Mouse (Mus musculus): ENCODE measurements around the gene Spns2. TPM values are rescaled to one million over a fixed set of nuclear protein-coding genes. Genes with fewer than 3 reads are reported as not detected.
"Not testable (repeated sequence)": the region's sequence is repeated elsewhere in the genome, so short reads cannot be mapped to it uniquely, and the experiment has no call there.

Spns2 gene
- total RNA-seq, 2 experiments from 2014 or later: 58.0 to 58.3 TPM

DNA sequence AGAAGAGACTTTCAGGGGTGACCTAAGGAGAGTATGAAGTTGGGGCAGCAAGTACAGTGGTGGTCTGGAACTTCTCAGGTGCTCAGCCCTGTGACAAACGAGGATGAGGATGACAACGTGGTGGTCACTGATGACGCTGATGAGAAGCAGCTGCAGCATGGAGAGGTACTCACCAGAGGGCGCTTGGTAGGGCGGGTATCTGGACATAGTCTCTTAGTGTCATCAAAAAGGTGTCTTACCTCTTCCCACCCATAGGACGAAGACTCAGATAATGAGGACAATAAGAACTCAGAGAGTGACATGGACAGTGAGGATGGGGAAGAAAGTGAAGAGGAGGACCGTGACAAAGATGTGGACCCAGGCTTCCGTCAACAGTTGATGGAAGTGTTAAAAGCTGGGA is 42.2 kb downstream of the Spns2 start:
- intact Hi-C loops (cut with DNase I): no loop called here
- no peak for DNase-seq (ENCODE audit: low spot score in 2 of 2)

DNA sequence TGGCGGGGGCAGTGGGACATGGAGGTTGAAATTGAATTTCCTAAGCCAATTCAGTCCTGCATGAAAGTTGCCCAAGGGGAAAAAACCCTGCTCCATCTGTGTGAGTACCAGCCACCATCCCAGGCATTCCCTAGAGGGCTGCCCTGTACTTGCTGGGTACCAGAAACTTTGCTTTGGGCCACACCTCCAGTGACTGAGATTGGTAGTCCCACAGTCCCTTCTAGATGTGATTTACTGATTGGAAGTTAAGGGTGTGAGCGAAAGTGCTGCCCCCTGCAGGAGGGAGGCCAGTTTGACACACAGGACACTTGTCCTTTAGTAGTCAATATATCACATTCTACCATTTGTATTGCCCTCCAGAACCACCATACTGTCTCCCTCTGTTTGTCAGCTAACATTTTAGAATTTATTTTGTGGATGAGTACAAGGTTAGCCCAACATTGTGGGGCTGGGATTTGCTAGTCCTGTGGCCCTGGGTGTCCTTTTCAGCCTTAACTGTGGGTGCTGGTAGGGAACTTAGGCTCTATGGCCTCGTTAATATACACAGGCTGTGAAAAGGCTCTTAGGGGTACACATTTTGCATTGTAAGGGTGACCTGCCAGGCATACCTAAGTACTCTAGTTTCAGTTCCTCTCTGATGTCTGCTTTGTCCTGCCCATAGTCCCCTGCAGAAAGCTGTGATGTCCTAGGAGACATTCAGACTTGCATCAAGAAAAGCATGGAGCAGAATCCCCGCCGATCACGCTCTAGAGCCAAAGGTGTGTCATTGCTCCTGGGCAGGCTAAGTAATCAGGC is 43.2 kb downstream of the Spns2 start:
- DNase-seq (ENCODE audit: low spot score in 2 of 2): peak in 1 of 2 experiments; percentile 49
- intact Hi-C loops (cut with DNase I): no loop called here

DNA sequence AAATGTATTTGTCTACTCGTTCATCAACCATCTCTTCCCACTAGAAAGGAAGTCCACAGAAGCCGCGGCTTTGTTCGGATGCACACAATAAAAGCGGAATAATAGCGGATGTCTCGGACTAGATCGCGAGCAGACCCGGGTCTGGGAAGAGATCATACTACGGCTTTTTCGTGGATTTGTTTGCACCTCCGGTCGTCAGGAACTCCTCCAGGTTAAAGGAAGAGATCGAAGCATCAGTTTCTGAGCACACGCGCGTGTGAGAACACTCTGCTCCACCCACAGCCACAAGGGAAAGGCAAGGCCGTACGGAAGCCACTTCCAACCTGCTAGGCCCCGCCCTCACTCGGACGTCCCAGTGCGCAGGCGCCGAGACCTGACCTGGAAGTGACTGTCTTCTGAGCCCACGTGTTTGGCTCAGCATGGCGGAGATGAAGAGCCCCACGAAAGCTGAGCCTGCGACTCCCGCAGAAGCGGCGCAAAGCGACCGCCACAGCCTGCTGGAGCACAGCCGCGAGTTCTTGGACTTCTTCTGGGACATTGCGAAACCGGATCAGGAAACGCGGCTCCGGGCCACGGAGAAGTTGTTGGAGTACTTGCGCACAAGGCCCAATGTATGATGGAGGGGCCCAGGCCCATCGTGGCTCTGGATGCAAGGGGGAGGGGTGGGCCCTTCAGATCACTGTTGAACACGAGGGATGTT is 48.6 kb downstream of the Spns2 start, which contains the start of gene Mybbp1a:
TSS of gene Mybbp1a (plus strand) at position 391 of the 700 bp plus-strand sequence.
- intact Hi-C loops (cut with DNase I): loop anchor here (2.0 to 5.0 kb wide), 2 partner anchors 46 to 124 kb away; partner anchors contain the start of gene Spns2
- peak; percentile 97 to 99 for DNase-seq (ENCODE audit: low spot score in 2 of 2)

DNA sequence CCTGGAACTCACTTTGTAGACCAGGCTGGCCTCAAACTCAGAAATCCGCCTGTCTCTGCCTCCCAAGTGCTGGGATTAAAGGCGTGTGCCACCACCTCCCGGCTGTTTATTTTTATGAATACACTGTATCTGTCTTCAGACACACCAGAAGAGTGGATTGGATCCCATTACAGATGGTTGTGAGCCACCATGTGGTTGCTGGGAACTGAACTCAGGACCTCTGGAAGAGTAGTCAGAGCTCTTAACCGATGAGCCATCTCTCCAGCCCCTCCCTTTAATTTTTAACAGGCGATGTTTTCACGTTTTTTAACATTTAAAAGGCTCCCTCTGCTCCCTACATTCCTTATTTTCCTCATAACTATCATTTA is 49.1 kb downstream of the Spns2 start:
- DNase-seq (ENCODE audit: low spot score in 2 of 2): not testable (repeated sequence)
- intact Hi-C loops (cut with DNase I): loop anchor here (2.0 to 5.0 kb wide), 2 partner anchors 47 to 124 kb away; partner anchors contain the start of gene Spns2

DNA sequence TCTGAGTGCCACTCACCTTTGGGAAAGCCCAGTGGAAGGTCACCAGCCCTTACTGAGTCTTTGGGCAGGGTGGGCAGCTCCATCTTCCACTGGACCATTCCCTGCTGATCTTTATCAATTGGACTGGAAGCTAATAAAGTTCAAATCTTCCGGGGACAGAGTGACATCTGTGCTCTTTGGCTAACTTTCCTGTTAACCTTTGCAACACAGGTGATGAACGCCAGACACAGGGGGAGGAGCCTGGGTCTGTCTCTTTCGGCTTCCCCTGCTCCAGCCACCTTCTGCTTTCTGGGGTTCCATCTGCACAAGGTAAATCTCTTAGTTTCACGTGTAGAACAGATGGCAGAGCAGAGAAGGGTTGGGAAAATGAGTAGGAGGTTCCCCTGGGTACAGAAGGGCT is 51.3 kb downstream of the Spns2 start:
- intact Hi-C loops (cut with DNase I): loop anchor here (10.0 kb wide), 1 partner anchor 1104 kb away; no protein-coding TSS in a partner anchor
- DNase-seq (ENCODE audit: low spot score in 2 of 2): no peak

DNA sequence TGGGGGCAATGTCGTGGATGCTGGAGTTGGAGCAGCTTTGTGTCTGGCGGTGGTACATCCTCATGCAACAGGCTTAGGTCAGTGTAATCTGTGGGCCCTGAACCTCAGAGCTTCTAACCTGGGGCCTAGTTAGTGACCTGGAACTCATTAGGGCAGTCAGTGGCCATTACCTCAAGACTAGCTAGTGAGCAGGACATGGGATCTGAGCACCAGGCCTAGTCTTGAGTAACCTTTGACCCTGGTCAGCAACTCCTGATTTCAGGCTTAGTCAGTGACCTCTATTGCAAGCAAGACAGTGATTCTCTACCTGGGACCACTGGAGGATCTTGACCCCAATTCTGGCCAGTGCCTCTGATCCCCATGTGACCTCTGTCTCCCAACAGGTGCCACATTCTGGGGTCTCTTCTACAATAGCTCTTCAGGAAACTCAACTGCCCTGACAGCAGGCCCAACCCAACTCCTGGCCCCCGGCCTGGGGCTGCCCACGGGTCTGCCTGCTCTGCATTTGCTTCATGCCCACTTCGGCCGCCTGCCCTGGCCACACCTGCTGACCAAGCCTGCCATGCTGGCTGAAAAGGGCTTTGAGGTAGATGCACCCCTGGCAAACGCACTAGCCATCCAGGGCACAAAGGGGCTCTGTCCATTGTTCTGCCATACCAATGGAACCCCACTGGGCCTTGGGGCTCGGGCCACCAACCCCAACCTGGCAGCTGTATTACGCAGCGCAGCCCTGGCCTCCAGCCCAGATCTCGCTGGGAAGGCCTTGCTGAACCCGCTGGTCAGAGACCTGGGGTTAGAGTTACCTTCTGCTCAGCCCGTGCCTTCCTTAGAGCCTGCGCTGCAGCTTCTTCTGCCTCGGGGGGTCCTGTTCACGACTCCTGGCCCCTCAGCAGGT is 52.7 kb downstream of the Spns2 start:
- no peak for DNase-seq (ENCODE audit: low spot score in 2 of 2)
- intact Hi-C loops (cut with DNase I): loop anchor here (10.0 kb wide), 1 partner anchor 1102 kb away; no protein-coding TSS in a partner anchor

DNA sequence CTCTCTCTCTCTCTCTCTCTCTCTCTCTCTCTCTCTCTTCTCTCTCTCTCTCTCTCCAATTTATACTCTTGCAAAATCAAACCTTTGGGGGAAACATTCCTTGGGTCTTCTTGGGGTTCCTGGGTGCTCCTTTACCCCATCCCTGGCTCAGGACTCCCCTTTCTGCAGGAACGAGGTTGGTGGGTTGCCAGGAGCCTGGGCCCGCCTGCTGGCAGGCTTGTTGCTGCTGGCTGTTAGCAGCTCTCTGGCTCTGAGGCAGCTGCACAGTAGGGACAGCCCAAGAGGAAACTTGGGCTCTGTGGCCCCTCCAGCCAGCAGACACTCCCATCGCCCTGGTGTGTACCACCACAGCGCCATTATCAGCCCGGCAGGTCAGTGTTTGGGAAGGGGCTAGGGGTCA is 53.4 kb downstream of the Spns2 start:
- no peak for DNase-seq (ENCODE audit: low spot score in 2 of 2)
- intact Hi-C loops (cut with DNase I): loop anchor here (10.0 kb wide), 1 partner anchor 1101 kb away; no protein-coding TSS in a partner anchor

DNA sequence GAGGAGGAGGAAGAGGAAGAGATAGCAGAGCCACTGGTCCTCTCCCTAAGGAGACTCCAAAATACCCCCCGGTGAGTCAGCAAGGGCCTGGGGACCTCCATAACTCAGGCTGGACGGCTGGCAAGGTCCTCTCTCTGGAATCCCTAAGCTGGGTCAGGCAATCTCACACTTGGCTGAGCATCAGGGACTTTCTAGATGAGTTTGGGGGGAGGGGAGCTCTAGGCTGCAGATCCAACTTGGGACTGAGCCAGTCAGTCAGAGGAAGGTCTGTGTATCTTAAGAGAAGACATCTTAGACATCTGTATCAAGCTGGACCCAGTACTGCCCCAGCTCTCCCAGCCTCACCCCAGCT is 54.0 kb downstream of the Spns2 start:
- no peak for DNase-seq (ENCODE audit: low spot score in 2 of 2)
- intact Hi-C loops (cut with DNase I): loop anchor here (10.0 kb wide), 1 partner anchor 1101 kb away; no protein-coding TSS in a partner anchor

DNA sequence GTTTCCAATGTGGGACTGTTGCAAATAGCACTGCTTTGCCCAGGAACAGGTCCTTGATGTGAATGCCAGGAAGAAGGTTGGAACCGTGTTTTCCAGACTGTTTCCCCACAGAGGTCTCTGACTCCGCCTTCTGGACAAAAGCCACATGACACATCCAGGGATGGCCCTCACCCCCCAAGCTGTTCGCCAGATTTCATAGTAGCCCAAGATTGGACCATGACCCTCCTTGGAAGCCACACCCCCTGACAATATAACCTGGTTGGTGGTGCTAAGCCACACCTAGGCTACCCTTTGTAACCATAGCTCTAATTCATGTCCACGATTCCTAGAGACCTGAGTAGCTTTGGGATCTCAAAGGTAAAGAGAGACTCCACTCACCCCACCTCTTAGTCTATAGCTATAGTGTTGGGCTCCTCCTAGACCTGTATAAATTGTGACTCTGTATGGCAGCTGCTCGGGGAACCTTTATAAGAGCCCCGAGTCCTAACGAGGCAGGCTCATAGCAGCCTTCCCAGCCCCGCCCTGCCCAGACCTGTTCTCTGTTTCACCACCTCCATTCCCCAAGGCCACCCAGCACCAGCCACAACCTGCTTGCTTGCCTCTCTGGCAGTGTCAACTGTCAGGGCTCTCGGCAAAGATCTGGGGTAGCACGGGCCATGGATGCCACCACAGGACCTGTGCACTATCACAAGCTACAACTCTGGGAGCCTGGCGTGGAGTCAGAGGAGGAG is 54.6 kb downstream of the Spns2 start, which contains the start of gene Ggt6:
TSS of gene Ggt6 (plus strand) at position 564 of the 731 bp plus-strand sequence.
- intact Hi-C loops (cut with DNase I): loop anchor here (10.0 kb wide), 1 partner anchor 1100 kb away; no protein-coding TSS in a partner anchor
- DNase-seq (ENCODE audit: low spot score in 2 of 2): no peak

DNA sequence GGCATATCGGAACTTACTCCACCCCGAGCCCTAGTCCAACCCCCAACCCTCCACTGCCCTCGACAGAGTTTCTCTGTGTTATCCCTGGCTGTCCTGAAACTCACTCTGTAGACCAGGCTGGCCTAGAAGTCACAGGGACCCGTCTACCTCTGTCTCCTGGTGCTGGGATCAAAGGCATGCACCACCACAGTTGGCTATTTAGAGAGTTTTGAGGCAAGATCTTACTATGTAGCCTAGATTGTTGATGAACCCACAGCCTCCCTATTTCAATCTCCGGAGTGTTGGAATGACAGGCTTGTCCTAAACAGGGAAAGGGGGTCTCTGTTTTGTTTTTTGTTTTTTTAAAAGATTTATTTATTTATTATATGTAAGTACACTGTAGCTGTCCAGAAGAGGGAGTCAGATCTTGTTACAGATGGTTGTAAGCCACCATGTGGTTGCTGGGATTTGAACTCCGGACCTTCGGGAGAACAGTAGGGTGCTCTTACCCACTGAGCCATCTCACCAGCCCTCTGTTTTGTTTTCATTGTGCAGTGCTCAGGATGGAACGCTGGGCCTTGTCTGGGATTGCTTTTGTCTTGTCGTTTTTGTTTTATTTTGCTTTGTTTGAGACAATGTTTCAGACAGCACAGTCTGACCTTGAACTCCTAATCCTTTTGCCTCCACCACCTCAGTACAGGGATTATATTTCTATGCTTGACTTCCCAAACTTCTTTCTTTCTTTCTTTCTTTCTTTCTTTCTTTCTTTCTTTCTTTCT is 59.2 kb downstream of the Spns2 start:
- DNase-seq (ENCODE audit: low spot score in 2 of 2): not testable (repeated sequence)
- intact Hi-C loops (cut with DNase I): loop anchor here (10.0 kb wide), 1 partner anchor 1096 kb away; no protein-coding TSS in a partner anchor

DNA sequence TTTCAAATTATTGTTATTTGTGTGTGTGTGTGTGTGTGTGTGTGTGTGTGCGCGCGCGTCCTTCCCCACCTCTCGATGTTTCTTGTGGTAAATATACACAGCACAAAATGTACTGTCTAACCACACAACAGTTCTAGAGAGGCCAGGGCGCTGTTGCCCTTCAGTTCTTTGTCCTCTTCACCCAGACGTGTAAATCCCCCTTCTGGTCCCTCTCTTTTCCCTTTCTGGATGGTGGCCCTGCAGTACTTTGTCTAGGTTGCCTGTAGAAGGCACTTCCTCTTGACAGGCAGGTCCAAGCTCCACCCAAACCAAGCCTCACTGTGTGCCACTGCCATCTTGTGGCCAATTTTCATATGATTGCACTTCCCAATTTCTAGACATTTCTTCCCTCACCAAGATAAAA is 60.4 kb downstream of the Spns2 start:
- intact Hi-C loops (cut with DNase I): loop anchor here (1.0 to 5.0 kb wide), 3 partner anchors 74 to 133 kb away; no protein-coding TSS in a partner anchor
- peak; percentile 76 to 88 for DNase-seq (ENCODE audit: low spot score in 2 of 2)

DNA sequence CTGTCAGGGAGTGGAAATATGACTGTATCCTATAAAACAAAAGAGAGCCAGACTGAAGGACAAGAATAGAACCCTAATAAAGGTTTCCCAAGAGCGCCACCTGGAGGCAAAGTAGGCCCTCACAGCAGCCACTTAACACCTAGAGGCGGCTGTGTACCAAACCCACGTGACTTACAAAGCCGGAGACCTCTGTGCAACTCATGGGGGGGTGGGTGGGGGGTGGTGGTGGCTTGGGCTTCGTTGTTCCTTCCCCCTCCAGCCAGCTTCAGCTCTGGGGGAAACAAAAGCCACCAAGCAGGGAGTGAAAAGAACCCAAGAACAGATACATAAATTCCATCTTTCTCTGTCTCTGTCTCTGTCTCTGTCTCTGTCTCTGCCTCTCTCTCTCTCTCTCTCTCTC is 61.0 kb downstream of the Spns2 start:
- intact Hi-C loops (cut with DNase I): loop anchor here (1.0 to 5.0 kb wide), 3 partner anchors 74 to 134 kb away; no protein-coding TSS in a partner anchor
- DNase-seq (ENCODE audit: low spot score in 2 of 2): peak; percentile 66 to 70

DNA sequence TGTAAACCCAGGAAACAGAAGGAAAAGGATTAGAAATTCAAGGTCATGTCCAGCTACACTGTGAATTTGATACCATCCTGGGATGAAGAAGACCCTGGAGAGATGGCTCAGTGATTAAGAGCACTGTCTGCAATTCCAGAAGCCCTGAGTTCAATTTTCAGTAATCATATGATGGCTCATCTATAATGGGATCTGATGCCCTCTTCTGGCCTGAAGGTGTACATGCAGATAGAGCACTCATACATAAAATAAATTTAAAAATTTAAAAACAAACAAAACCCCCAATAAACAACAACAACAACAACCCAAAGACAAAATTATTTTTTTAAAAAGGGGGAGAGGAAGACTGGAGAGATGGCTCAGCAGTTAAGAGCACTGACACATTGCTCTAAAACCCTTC is 62.8 kb downstream of the Spns2 start:
- DNase-seq (ENCODE audit: low spot score in 2 of 2): no peak
- intact Hi-C loops (cut with DNase I): loop anchor here (2.0 to 5.0 kb wide), 2 partner anchors 135 to 202 kb away; no protein-coding TSS in a partner anchor

DNA sequence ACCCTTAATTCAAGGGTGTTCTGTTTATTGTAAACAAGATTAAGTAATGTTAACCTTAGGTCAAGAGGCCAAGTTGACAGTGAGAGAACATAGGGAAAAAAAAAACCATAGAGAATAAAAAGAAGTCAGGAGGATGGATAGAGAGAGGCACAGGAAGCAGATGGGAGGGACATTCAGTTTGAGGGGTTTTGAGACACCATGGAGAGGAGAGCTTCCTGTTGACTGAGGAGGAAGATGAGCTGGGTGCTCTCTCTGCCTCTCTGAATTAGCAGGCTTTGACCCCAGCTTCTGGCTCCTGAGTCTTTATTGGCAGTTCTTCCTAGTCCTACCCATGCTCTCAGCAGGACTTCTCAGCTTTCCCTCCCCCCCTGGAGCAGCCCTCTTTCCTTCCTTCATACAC is 64.5 kb downstream of the Spns2 start:
- intact Hi-C loops (cut with DNase I): loop anchor here (5.0 kb wide), 1 partner anchor 137 kb away; no protein-coding TSS in a partner anchor
- DNase-seq (ENCODE audit: low spot score in 2 of 2): no peak

DNA sequence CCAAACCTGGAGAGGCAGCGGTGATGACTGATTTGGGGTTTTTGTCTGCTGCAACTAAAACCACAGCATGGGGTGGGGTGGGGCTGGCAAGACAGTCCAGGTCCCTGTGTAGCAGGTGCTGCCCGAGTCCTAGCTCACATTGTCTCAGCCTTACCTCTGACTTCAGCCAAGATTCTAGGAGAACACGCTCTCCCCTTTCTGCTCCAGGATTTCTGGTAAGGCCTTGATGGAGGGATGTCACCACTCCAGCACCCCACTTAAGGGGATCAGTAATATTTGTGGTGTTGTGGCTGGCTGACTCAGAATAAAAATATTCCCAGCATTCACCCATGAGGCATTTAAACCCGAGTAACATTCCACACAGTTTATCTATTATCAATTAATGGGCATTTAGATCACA is 66.0 kb downstream of the Spns2 start:
- no peak for DNase-seq (ENCODE audit: low spot score in 2 of 2)
- intact Hi-C loops (cut with DNase I): no loop called here

DNA sequence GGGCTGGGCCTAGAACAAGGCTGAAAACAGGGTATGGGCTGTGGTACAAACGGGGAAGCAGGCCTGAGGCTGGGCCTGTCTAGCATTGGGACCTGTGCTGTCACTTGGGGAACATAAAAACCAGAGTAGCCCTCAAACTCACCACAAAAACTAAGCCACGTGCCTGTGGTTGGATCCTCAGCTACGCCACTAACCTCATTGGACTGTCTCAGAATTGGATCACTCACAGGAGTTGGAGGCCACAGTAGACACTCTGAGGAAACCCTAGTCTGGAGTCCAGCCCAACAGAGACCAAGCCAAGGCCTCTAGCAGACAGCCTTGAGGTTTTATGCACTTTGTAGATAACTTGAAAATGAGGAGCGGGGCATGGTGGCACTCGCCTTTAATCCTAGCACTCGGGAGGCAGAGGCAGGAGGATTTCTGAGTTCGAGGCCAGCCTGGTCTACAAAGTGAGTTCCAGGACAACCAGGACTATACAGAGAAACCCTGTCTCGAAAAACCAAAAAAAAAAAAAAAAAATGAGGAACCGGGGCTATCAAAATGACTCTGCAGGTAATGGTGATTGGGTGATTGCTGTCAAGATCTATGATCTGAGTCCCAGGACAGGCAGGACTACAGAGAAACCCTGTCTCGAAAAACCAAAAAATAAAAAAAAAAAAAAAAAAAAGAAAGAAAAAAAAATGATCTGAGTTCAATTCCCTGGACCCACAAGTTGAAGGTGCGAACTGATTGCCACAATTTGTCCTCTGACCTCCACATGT is 68.0 kb downstream of the Spns2 start:
- intact Hi-C loops (cut with DNase I): no loop called here
- DNase-seq (ENCODE audit: low spot score in 2 of 2): no peak

DNA sequence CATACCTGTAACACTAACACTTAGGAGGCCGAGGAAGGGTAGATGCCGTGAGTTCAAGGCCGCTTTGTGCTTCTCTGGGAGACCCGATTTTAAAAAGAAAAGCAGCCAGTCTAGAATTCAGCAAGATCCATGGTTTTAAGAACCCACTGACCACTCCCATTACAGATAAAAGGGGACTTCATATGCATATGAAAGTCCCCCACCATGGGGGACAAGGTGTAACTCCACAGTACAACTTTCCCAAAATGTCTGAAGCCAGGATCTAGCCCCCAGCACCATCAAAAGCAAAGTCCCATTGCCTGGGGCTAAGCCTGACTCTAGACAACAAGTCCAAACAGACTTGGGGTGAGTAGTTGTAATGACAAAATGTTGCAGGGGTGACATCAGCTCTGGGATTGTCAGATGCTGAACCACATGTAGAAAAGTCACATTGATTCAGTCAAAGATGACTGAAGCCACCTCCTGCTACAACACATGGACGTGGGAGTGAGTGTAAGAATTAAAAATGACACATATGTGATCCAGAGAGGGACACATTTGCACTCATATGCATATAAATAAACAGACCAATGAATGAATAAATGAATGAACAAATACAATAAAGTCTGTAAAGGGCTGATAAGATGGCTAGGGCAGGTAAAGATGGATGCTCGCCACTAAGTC is 69.1 kb downstream of the Spns2 start:
- intact Hi-C loops (cut with DNase I): no loop called here
- no peak for DNase-seq (ENCODE audit: low spot score in 2 of 2)
